Mouse (Mus musculus) liver, postnatal 0 days (tissue): ENCODE results near the gene Chst12.

Experiments
- CTCF ChIP-seq: sonication (generic); IDR thresholded peaks from 2 replicates; pipeline ENCODE4 v1.5.1; 2016; ENCODE audit warnings: antibody characterized with exemption, low read depth
- EP300 ChIP-seq: IDR thresholded peaks from 2 replicates; pipeline ENCODE4 v1.6.1; 2016; ENCODE audit warnings: antibody characterized with exemption, low read depth, mild to moderate bottlenecking

DNA sequence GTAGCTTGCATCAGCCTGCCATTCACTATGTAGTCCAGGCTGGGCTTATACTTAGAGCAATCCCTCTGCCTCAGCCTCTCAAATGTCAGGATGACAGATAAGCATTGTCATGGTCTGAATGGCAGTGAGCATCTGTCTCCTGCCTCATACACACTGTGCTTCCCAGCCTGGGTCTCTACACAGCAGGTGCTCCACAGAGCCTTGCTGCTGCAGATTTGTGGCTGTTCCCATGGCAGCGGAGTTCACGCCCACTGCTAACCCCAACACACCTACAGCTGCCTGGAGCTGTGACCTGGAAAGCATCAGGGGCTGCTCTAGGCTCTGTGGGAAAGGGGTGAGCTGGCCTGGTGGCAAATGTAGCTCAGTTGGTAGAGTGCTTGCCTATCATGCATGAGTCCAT, 40.4 kb upstream of the Chst12 start:
- TF ChIP-seq CTCF (no peak), EP300 (no peak)
